Mouse (Mus musculus) heart, postnatal 10 days (tissue): ENCODE data around the gene Eif2d. TPM values are rescaled to one million over a fixed set of nuclear protein-coding genes. Genes with fewer than 3 reads are reported as not detected.
"Not testable (repeated sequence)": the region's sequence is repeated elsewhere in the genome, so short reads cannot be mapped to it uniquely, and the experiment has no call there.

ENCODE experiments used
- DNase-seq, 2 experiments: peaks; one replicate each; pipeline ENCODE4 v3.0.0; 2021
- intact Hi-C: fragments of 180-260 bp; cut with DNase I; formaldehyde crosslinking; loops from one replicate; pipeline ENCODE4 v1.15.1; 2025
- total RNA-seq, 2 experiments: library from RNA; stranded (reverse); gene quantifications; 2 replicates each; pipeline ENCODE4 v1.2.3; 2021

Gene Eif2d
- total RNA-seq, 2 experiments from 2014 or later, result 36.3 to 36.7 TPM

GRCm38 (mm10) chr1:131138191-131139016 lies 14.6 kb upstream of the Eif2d start, which contains the start of gene Dyrk3:
Dyrk3 (minus strand) TSS chr1:131138340.
- peak; percentile 91 to 92 for DNase-seq
- intact Hi-C loops, result loop anchor here (2.0 to 10.0 kb wide), 4 partner anchors 22 to 264 kb away; no protein-coding TSS in a partner anchor

GRCm38 (mm10) chr1:131139102-131140095 lies 13.6 kb upstream of the Eif2d start:
- DNase-seq, result no peak
- intact Hi-C loops, result loop anchor here (2.0 to 10.0 kb wide), 4 partner anchors 23 to 265 kb away; no protein-coding TSS in a partner anchor

GRCm38 (mm10) chr1:131141449-131141848 lies 11.5 kb upstream of the Eif2d start:
- DNase-seq, result no peak
- intact Hi-C loops, result no loop called here

GRCm38 (mm10) chr1:131142472-131142871 lies 10.5 kb upstream of the Eif2d start:
- DNase-seq, result no peak
- intact Hi-C loops, result no loop called here

- intact Hi-C loops, DNase-seq: not testable (repeated sequence)
Observed at GRCm38 (mm10) chr1:131145222-131145621, 7.8 kb upstream of the Eif2d start.

- DNase-seq, result no peak
- intact Hi-C loops, result no loop called here
Observed at GRCm38 (mm10) chr1:131146181-131146614, 6.8 kb upstream of the Eif2d start.

- intact Hi-C loops, result no loop called here
- DNase-seq, result no peak
Observed at GRCm38 (mm10) chr1:131149496-131149895, 3.5 kb upstream of the Eif2d start.

GRCm38 (mm10) chr1:131155456-131155855 lies 2.5 kb downstream of the Eif2d start:
- DNase-seq, result peak; percentile 37 to 72
- intact Hi-C loops, result loop anchor here (2.0 kb wide), 1 partner anchor 41 kb away; no protein-coding TSS in a partner anchor

GRCm38 (mm10) chr1:131159573-131160327 lies 6.8 kb downstream of the Eif2d start:
- intact Hi-C loops, DNase-seq: not testable (repeated sequence)

- intact Hi-C loops, result no loop called here
Observed at GRCm38 (mm10) chr1:131161091-131161490, 8.1 kb downstream of the Eif2d start.

GRCm38 (mm10) chr1:131164427-131164826 lies 11.4 kb downstream of the Eif2d start:
- DNase-seq, result no peak
- intact Hi-C loops, result no loop called here

More at GRCm38 (mm10) chr1:131161091-131161490, 8.1 kb downstream of the Eif2d start:
- no peak for DNase-seq

GRCm38 (mm10) chr1:131167612-131168011 lies 14.6 kb downstream of the Eif2d start:
- intact Hi-C loops, result no loop called here
- no peak for DNase-seq

GRCm38 (mm10) chr1:131173001-131173400 lies 20.0 kb downstream of the Eif2d start:
- intact Hi-C loops, result no loop called here
- DNase-seq, result no peak

GRCm38 (mm10) chr1:131173809-131174208 lies 20.8 kb downstream of the Eif2d start:
- DNase-seq, result no peak

GRCm38 (mm10) chr1:131174299-131174861 lies 21.4 kb downstream of the Eif2d start:
- intact Hi-C loops, result no loop called here
- DNase-seq, result no peak

More at GRCm38 (mm10) chr1:131173809-131174208, 20.8 kb downstream of the Eif2d start:
- intact Hi-C loops, result no loop called here

GRCm38 (mm10) chr1:131175189-131175588 lies 22.2 kb downstream of the Eif2d start:
- intact Hi-C loops, result no loop called here
- no peak for DNase-seq

GRCm38 (mm10) chr1:131175819-131176218 lies 22.8 kb downstream of the Eif2d start:
- intact Hi-C loops, result no loop called here
- no peak for DNase-seq

- intact Hi-C loops, result no loop called here
- no peak for DNase-seq
Observed at GRCm38 (mm10) chr1:131177249-131177648, 24.3 kb downstream of the Eif2d start.

- DNase-seq, result no peak
- intact Hi-C loops, result no loop called here
Observed at GRCm38 (mm10) chr1:131178083-131178482, 25.1 kb downstream of the Eif2d start.

GRCm38 (mm10) chr1:131180386-131180785 lies 27.4 kb downstream of the Eif2d start:
- DNase-seq, result no peak
- intact Hi-C loops, result loop anchor here (2.0 to 10.0 kb wide), 2 partner anchors 26 to 374 kb away; no protein-coding TSS in a partner anchor
